Mouse (Mus musculus): ENCODE results near the gene Doc2b.

DNA sequence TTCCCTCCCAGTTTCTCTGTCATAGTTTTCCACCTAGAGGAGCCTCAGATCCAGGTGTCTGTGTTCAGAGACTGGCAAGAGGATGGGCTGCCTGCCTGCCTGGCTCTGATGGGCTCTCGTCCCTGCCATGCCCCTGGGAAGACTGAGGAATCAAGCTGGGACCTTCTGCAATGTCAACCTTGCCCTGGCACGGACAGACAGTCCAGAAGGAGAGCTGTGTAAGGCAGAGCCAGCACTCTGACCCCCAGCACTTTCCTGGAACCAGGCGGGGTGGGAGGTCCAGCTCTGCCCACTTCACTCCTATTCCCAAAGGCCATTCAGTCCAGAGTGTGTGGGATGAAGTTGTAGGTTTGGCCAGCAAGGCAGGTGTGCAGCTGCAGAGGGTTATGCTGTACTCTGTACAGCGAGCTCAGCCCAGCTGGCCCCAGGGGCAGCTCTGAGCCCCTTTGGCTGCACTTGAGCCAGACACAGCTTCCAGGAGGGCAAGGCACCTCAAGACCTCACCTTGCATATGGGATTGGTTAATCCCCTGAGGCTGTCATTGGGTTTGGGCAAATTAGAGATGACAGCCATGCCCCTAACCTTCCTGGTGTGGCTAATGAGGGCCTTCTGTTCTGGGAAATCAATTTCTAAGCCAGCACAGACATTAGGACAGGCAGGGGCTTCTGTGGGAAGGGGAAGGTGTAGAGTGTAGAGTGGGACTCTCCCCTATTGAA lies 47.2 kb upstream of the Doc2b start:
- no peak for TF ChIP-seq CTCF (IDR thresholded peaks at IDR 0.05; ENCODE audit: low read depth, low read length)
- TF ChIP-seq POLR2AphosphoS5 (IDR thresholded peaks at IDR 0.05; ENCODE audit: insufficient replicate concordance, low read depth, low read length), result no peak
- TF ChIP-seq GATA1 (IDR thresholded peaks at IDR 0.05; ENCODE audit: borderline replicate concordance, low read length), result no peak
- no peak for TF ChIP-seq TAL1 (conservative IDR thresholded peaks at IDR 0.05; ENCODE audit: low read depth, low read length)
- no peak for TF ChIP-seq GATA2 (IDR thresholded peaks at IDR 0.05; ENCODE audit: borderline replicate concordance, low read depth, low read length)

Measured in G1E (cell line).